In the genomic region with DNA sequence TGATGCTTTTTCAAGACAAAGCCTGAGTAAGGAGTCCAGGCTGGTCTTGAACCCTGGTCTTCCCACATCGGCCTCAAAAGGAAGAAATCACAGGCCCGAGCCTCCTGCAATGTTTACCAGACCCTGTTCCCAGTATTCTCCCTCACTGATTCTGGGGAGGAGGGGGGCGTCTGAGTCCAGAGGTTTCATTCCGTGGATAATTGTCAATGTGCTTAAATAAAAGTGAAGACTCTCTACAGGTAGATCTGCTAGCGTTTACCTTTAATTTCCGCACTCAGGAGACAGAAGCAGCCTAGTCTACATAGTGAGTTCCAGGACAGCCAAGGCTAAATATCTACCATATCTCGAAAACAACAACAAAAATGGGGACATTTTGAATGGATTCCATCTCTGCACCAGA, we compare ENCODE assay signal across 8 mouse cellular contexts.
DNase-seq lines count a peak whose midpoint lies in the region; ATAC-seq and TF ChIP-seq lines count a peak whose summit lies in the region.

No protein-coding gene starts in this region.

- H3K9ac ChIP-seq in liver, embryonic 14.5 days (replicated peaks) = no peak overlapping the region
- H3K9ac ChIP-seq in liver, embryonic 11.5 days (ENCODE audit: low read depth, low read length) = no peak overlapping the region
- H3K9ac ChIP-seq in intestine, embryonic 15.5 days = no peak overlapping the region
- H3K9ac ChIP-seq in neural tube, embryonic 15.5 days (replicated peaks) = no peak overlapping the region

- WGBS in liver, embryonic 14.5 days (ENCODE audit: insufficient replicate concordance) = 45% methylated on average over 7 of the region's 7 CpGs
- WGBS in liver, embryonic 11.5 days = 54% methylated on average over 7 of the region's 7 CpGs
- 54% methylated on average over 7 of the region's 7 CpGs for WGBS in intestine, embryonic 15.5 days
- 53% methylated on average over 7 of the region's 7 CpGs for WGBS in neural tube, embryonic 15.5 days

- no peak for TF ChIP-seq EP300 in liver, embryonic 14.5 days (IDR thresholded peaks at IDR 0.05; ENCODE audit: low read depth)

- peaks cover 8% of the 10 kb centered on the region for H3K27me3 ChIP-seq in liver, embryonic 14.5 days (ENCODE audit: control insufficient read depth, insufficient read depth, low read length)
- H3K27me3 ChIP-seq in liver, embryonic 11.5 days (replicated peaks; ENCODE audit: control insufficient read depth, insufficient read depth, low read length) = peaks cover 14% of the 10 kb centered on the region
- H3K27me3 ChIP-seq in intestine, embryonic 15.5 days (replicated peaks) = no peaks in the 10 kb centered on the region
- H3K27me3 ChIP-seq in neural tube, embryonic 15.5 days (replicated peaks) = 0 out of 2 replicates have a peak, but pooled peaks cover 6% of the 10 kb centered on the region

- H3K27ac ChIP-seq in liver, embryonic 14.5 days = no peak overlapping the region
- no peak overlapping the region for H3K27ac ChIP-seq in liver, embryonic 11.5 days (ENCODE audit: low read depth, low read length)
- no peak overlapping the region for H3K27ac ChIP-seq in intestine, embryonic 15.5 days
- H3K27ac ChIP-seq in neural tube, embryonic 15.5 days (replicated peaks) = no peak overlapping the region

- H3K36me3 ChIP-seq in liver, embryonic 14.5 days (replicated peaks; ENCODE audit: control insufficient read depth, insufficient read depth, low read depth) = no peaks in the 10 kb centered on the region
- no peaks in the 10 kb centered on the region for H3K36me3 ChIP-seq in liver, embryonic 11.5 days (ENCODE audit: control insufficient read depth, insufficient read depth, low read length)
- H3K36me3 ChIP-seq in intestine, embryonic 15.5 days = no peaks in the 10 kb centered on the region
- no peaks in the 10 kb centered on the region for H3K36me3 ChIP-seq in neural tube, embryonic 15.5 days

- H3K4me2 ChIP-seq in liver, embryonic 14.5 days (ENCODE audit: low read depth) = peak overlapping the region; percentile 64; the same call in 1 of the 2 replicates
- H3K4me2 ChIP-seq in liver, embryonic 11.5 days = no peak overlapping the region; the same call in 1 of the 2 replicates
- peak overlapping the region; percentile 92 for H3K4me2 ChIP-seq in intestine, embryonic 15.5 days (replicated peaks)
- H3K4me2 ChIP-seq in neural tube, embryonic 15.5 days = peak overlapping the region; percentile 61

- ATAC-seq in liver, embryonic 14.5 days (ENCODE audit: insufficient read depth) = no peak
- no peak for ATAC-seq in liver, embryonic 11.5 days (replicated peaks; ENCODE audit: low FRiP score)
- 0 out of 2 replicates have a peak, but pooled peaks have one; percentile 28 for ATAC-seq in erythroid progenitor cell, adult 5-6 weeks (replicated peaks; ENCODE audit: low FRiP score, poor library complexity, severe bottlenecking)
- no peak for ATAC-seq in intestine, embryonic 15.5 days
- no peak for ATAC-seq in neural tube, embryonic 15.5 days (ENCODE audit: low FRiP score)

- H3K9me3 ChIP-seq in liver, embryonic 14.5 days (ENCODE audit: control insufficient read depth, low read length) = no peaks in the 10 kb centered on the region
- no peaks in the 10 kb centered on the region for H3K9me3 ChIP-seq in liver, embryonic 11.5 days (ENCODE audit: control insufficient read depth, low read length)
- no peaks in the 10 kb centered on the region for H3K9me3 ChIP-seq in intestine, embryonic 15.5 days
- no peaks in the 10 kb centered on the region for H3K9me3 ChIP-seq in neural tube, embryonic 15.5 days (replicated peaks)

- no peak overlapping the region for H3K4me3 ChIP-seq in liver, embryonic 14.5 days (ENCODE audit: insufficient read depth in 1 of 2, low read depth in 2 of 2, low read length in 2 of 2)
- no peak overlapping the region; the same call in 1 of the 2 replicates for H3K4me3 ChIP-seq in liver, embryonic 11.5 days (ENCODE audit: low read depth, low read length)
- H3K4me3 ChIP-seq in intestine, embryonic 15.5 days (replicated peaks) = no peak overlapping the region
- no peak overlapping the region for H3K4me3 ChIP-seq in neural tube, embryonic 15.5 days (replicated peaks)

- no peak for TF ChIP-seq CTCF in liver, embryonic 14.5 days (IDR thresholded peaks at IDR 0.05; ENCODE audit: low read depth)

- intact Hi-C loops in left cerebral cortex, postnatal 36 days (cut with DNase I) = loop anchor here (5.0 kb wide), 1 partner anchor 213 kb away; no protein-coding TSS in a partner anchor

- H3K4me1 ChIP-seq in liver, embryonic 14.5 days (replicated peaks; ENCODE audit: control insufficient read depth in 2 of 2, insufficient read depth in 2 of 2, low read length in 1 of 2) = peaks cover 0 to 3% of the 10 kb centered on the region in 2 experiments; a peak in 1 of 4 replicates
- H3K4me1 ChIP-seq in liver, embryonic 11.5 days (replicated peaks; ENCODE audit: control insufficient read depth, insufficient read depth, low read length) = 0 out of 2 replicates have a peak, but pooled peaks cover 4% of the 10 kb centered on the region
- H3K4me1 ChIP-seq in intestine, embryonic 15.5 days (replicated peaks) = peaks cover 12% of the 10 kb centered on the region
- peaks cover 23% of the 10 kb centered on the region for H3K4me1 ChIP-seq in neural tube, embryonic 15.5 days

- no peak for DNase-seq in liver, embryonic 14.5 days (ENCODE audit: low read depth in 3 of 3, low spot score in 3 of 3)
- DNase-seq in liver, embryonic 11.5 days (ENCODE audit: low spot score) = no peak
- DNase-seq in right cerebral cortex, postnatal 4 days = no peak
- no peak for DNase-seq in left cerebral cortex, postnatal 36 days (ENCODE audit: low spot score in 2 of 2)
- no peak for DNase-seq in urinary bladder, postnatal 10 days (ENCODE audit: low spot score)
